Mouse (Mus musculus) cerebellum, postnatal 4 days (tissue): ENCODE results near the gene Sap18.
"Not testable (repeated sequence)": the region's sequence is repeated elsewhere in the genome, so short reads cannot be mapped to it uniquely, and the experiment has no call there.

Source experiments
- DNase-seq, 2 experiments: peaks; one replicate each; pipeline ENCODE4 v3.0.0; 2022; ENCODE audit warnings: low spot score in 2 of 2, mixed read lengths in 1 of 2

Sap18 gene

DNA sequence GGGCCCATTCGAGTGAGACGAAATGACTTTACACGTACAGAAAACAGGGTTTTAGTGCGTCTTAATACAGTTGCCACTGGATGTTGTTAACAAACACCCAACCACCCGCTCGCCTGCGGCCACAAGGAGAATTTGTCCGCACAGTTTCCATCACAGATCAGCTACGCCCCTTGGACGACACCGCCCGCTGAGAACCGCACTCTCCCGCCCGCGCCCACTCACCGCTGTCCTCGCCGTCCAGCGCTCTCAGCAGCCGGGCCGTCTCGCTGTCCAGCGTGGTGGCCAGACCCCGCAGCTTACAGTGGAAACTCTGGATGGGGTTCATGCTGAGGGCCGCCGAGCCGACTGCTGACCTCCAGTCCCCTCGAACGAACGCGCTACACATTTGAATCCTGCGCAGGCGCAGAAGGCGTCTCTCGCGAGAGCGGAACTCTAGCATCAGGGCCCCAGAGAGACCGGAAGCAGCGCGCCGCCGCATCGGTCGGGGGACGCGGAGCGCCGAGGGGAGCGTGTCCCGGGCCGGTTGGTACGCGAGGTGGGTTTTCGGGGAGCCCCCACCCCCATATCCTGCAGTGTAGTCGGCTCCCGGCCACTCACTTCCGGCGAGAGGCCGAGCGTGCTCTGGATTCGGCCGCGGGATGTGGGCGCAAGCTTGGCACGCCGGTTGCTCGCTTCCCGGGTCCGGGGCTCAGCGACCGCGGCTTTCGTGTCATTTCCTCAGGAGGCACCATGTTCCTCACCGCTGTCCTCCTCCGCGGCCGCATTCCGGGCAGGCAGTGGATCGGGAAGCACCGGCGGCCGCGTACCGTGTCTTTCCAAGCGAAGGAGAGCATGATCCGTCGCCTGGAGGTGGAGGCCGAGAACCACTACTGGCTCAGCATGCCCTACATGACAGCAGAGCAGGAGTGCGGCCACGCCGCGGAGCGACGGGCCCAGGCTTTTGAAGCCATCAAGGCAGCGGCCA lies 28.1 kb downstream of the Sap18 start, which contains the start of the genes Ska3 and Mrpl57:
Ska3 (minus strand) TSS at position 398 of the 964 bp plus-strand sequence.
Mrpl57 (plus strand) TSS at position 447 of the 964 bp plus-strand sequence.
- peak; percentile 76 to 92 for DNase-seq

DNA sequence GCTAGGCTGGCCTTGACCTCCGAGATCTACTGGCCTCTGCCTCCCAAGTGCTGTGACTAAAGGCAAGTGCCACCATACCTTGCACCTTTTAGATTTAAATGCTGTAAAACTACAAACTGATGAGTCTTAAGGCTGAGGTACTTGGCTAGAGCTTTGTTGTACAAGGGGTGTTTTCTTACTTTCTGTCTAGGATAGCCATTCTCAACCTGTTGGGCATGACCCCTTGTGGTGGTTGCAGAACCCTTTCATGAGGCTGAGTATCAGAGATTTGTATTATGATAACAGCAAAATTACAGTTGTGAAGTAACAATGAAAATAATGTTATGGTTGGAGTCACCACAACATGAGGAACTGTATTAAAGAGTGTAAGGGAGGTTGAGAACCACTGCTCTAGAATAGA lies 29.3 kb downstream of the Sap18 start:
- DNase-seq, result no peak

- DNase-seq, result no peak
Measured at GRCm38 (mm10) chr14:57833526-57833925, 35.5 kb downstream of the Sap18 start.

GRCm38 (mm10) chr14:57835157-57835556 lies 37.2 kb downstream of the Sap18 start:
- DNase-seq, result no peak

- no peak for DNase-seq
Measured at GRCm38 (mm10) chr14:57844535-57844934, 46.6 kb downstream of the Sap18 start.

- not testable (repeated sequence) for DNase-seq
Measured at GRCm38 (mm10) chr14:57848061-57848460, 50.1 kb downstream of the Sap18 start.

GRCm38 (mm10) chr14:57848646-57849045 lies 50.7 kb downstream of the Sap18 start:
- DNase-seq, result no peak

- no peak for DNase-seq
Measured at GRCm38 (mm10) chr14:57850330-57850729, 52.4 kb downstream of the Sap18 start.

DNA sequence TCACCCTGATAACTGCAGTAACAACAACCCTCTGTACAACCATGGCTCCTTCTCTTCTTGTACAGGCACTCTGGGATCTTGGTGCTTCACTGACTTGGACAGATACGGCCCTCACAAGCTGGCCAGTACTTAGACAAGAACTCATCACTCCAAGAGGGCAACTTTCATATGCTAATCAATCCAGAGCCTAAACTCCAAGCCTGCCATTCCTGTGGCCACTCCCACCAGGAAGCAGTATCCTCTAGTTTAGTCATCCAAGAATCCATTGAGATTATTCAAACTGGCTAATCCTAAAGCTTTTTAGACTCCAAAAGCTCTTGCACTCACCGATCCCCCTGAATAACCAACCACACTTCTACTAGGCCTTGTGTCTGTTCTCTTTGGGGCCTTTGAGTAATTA lies 55.0 kb downstream of the Sap18 start:
- DNase-seq, result no peak

GRCm38 (mm10) chr14:57856037-57856436 lies 58.1 kb downstream of the Sap18 start:
- not testable (repeated sequence) for DNase-seq
